Mouse (Mus musculus) ES-Bruce4 (cell line): ENCODE data around the gene Dhx33.

Experiments
- CTCF ChIP-seq: IDR thresholded peaks from one replicate; pipeline ENCODE4 v1.8.1; 2011; ENCODE audit warnings: low read depth, low read length
- EP300 ChIP-seq: IDR thresholded peaks from 2 replicates; pipeline ENCODE4 v1.6.1; 2011; ENCODE audit warnings: low read depth, low read length; ENCODE audit not compliant: insufficient read depth
- POLR2A ChIP-seq: IDR thresholded peaks from one replicate; pipeline ENCODE4 v1.8.1; 2011; ENCODE audit warnings: low read length; ENCODE audit not compliant: insufficient read depth

DNA sequence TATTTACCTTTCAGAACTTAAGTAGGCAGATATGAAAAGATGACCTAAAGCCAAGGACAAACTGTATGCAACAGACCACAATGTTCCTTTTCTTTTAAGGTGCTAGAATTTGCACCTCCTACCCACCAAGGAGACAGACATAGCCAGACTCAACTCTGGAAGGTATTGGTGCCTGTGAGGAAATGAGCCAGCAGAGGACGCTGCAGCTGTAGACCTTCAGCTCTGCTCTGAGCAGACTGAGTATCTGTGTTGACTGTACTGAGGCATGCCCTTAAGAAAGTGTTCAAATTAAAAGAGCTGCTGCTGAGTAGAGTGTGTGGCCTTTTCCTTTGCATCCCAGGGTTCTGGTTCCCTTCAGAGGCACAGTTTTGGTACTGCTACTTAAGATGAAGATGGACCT is 61.6 kb downstream of the Dhx33 start:
- TF ChIP-seq POLR2A (no peak), CTCF (peak; percentile 65), EP300 (no peak)
